Mouse (Mus musculus): ENCODE measurements around the gene Ccdc85c. TPM values are rescaled to one million over a fixed set of nuclear protein-coding genes. Genes with fewer than 3 reads are reported as not detected.

Gene Ccdc85c
- polyA plus RNA-seq, 2 experiments from 2014 or later: 0.25 to 0.42 TPM

DNA sequence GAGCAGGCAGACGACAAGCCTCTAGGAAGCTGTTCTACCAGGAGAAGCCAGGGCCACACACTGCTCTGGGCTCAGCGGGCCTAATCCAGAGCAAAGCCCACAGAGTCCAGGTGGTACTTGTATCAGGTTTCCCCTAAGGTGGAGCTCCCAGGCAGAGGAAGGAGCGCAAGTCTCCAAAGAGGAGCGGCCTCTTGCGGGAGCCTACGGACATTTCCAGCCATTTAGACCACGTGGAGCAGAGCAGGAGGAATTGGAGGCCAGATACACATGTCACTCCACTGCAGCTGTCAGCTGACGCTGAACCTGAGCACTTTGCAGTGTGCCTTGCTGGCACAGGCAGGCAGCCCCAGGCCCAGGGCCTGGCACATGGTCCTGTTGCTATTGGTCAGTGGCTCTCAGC is 60.1 kb downstream of the Ccdc85c start:
- ATAC-seq: no peak

DNA sequence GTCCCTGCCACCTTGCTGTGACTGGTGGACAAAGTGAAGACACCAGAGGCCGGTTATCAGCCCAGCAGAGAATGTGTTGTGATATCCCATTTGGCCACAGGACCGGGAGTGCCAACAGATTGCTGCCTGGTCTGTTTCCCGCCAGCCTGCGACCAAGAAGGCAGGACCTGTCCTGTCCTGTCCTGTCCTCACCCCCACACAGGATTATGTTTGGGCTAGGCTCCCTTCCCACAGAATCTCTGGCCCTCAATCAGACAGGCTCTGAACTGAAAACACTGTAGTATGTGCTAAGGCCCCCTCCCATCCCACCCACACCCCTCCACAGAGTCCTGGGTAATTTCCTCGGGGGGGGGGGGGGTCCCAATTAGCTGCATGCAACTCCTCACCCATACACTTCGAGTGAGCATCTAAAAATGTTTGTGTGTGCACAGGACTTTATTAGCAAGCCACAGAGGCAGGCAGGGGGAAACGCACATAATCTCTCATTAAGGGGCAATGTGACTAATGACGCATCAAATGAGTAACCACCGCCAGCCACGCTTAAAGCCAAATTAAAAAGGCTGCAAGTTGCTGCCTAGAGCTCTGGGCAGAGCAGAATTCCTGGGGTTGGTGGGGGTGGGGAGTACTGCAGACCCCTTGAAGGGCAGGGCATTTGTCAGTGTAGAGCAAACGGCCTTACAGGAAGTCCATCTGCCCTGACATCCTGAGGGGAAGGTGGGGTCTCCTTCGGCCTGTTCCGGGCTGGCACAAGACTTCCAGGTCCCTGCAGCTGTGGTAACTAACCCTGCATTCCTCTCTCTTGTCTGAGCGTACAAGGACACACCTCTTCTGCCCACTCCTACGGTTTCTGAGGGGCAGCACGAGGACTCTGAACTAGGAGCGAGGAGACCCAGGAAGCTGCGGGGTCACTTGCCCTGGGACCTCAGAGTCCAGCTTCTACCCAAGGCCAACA is 61.9 kb downstream of the Ccdc85c start:
- ATAC-seq: no peak

DNA sequence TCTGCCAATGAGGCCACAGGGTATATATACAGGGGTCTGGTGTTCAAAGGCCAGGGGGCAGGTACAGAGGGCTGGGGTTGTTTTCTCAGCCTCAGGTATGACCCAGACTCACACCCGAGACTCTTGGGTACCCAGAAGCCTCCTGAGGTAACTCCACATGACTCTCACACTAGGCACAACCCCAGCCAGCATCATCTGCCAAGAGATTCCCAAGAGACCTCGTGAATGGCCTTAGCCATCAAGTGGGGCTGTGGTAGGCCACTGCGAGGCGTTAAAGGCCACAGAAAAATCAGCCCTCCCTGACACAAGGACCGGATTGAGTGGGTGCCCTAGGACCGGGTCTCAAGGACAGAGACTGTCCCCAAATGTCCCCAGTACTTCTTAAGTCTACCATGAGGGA is 62.7 kb downstream of the Ccdc85c start:
- ATAC-seq: no peak

- ATAC-seq: no peak
Observed at GRCm38 (mm10) chr12:108212071-108212470, 63.2 kb downstream of the Ccdc85c start.

DNA sequence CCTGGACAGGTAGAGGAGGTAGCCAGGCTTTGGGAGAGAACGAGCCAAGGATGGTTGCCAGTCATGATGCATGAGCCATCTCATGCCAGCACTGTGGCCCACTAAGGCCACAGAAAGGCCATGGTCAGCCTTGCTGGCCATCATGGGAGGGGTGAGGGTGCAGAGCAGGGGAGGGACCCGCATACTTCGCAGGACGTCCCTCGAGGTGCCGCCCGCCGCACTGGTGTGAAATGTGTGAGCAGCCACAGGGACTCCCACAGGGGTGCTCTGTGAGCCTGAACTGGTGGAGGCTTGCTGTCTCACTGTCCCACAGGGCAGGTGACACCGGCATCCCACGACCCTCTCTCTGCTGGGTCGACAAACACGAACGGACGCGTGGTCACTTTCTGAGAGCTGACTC is 64.6 kb downstream of the Ccdc85c start:
- ATAC-seq: no peak

- ATAC-seq: peak; percentile 36
Observed at GRCm38 (mm10) chr12:108208726-108209438, 66.3 kb downstream of the Ccdc85c start.

DNA sequence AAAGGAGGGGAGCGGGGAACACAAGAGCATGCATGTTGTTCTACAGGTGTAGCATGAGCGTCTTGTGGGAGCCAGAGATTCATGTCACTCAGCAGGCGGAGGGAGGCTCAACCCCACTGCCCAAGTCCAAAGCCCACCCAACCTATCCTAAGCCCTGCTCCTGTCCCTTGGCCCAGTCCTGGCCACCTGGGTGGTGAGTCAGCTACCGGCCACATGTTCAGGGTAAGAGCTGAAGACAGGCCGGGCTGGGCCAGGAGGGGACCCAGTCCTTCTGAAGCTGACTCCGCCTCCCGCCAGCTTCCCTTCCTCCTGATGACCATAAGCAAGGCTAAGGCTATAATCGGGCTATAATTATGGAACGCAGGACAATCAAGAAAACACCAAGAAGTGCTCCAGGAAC is 67.0 kb downstream of the Ccdc85c start:
- no peak for ATAC-seq

DNA sequence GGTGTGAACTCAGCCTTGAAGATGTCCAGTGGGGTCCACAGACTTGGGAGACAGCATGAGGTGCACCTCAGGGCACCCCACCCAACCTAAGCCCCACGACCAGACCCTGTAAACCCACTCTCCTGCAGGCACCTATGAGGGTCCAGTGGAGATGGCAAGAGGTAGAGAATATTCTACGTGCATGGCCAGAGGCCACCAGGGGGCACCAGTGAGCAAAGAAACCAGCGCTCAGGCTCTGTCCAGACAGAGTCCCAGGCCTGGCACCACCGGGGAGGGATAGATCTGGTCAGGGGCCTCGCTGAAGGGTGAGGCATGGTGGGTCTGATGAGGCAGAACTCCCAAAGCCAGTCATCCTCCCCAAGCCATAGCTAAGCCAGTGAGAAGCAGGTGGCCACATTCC is 68.6 kb downstream of the Ccdc85c start:
- no peak for ATAC-seq

GRCm38 (mm10) chr12:108204978-108205377 is 70.2 kb downstream of the Ccdc85c start:
- peak; percentile 48 for ATAC-seq

DNA sequence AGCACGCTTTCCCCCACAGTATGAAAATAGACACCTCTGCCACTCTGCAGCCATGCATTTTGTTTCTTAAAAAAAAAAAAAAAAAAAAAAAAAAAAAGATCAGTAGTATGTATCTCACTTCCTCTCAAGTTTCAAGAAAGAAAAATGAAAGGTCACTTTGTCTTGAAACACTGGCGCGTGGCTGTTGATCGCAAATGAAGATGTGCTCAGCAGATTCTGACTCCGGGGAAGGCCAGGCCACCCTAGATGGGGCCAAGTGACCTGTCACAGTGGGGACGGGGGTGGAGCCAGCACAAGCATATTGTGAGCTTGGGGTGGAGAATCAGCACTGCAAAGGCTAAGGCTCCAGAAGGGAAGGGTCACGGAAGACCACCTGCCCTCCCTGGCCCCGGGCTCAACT is 71.3 kb downstream of the Ccdc85c start:
- ATAC-seq: peak; percentile 65

DNA sequence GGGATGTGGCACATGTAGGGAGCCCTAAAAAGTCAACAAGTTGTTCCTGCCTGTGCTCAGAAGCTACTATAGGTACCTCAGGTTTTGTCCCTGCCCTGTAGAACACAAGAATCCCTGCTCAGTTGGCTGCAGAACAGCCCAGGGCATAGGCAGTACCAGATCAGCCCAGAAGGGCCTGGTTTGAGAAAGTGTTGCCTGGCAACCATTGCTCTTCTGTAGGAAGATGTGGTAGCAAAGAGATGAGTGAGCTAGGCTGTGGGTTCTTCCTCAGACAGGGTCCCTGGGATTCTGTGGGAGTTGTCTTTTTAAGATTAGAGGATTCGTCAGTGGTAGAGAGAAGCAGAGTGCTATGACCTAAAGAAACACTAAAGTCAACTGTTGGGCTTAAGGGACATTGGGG is 75.1 kb downstream of the Ccdc85c start:
- no peak for ATAC-seq

GRCm38 (mm10) chr12:108198447-108198846 is 76.8 kb downstream of the Ccdc85c start:
- ATAC-seq: no peak

DNA sequence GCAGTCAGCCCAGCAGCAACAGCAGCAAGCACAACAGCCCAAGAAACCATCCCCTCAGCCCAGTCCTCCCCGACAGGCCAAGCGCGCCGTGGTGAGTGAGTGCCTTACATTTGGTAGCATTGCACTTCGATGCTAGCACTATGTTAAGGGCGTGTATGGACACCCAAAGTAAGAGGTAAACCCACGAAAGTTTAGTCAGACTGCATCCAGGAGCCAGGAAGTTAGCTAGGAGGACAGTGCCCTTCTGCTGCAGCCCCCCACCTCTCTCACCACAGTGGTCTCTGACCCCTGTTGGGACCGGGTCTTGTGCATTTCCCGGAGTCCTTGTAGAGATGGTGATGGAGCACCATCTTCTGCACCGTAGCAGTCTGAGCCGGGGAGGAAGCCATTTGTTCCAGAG is 79.5 kb downstream of the Ccdc85c start:
- no peak for ATAC-seq

- no peak for ATAC-seq
Observed at GRCm38 (mm10) chr12:108193878-108194277, 81.3 kb downstream of the Ccdc85c start.

DNA sequence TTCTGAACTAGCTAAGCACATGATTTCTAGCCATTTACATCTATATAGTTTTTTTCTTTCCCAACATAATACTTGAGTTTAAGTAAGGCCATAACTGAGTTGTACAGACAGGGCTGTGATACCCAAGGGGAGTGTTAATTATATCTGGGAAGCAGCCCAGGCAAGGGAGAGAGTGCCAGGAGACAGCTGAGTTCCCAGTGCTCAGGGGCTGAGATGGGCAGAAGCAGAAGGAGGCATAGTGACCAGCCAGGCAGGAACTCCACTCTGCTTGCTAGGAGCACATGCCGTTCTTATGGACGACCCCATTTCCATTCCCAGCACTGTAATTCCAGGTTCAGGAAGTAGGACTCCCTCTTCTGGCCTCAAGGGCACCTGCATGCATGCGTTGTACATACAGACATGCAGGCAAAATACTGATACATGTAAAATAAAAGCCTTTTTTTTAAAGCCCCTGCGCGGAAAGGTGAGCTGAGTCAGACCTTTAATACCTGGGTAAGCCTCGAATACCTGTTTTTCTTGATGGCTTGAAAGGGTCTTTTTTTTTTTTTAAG is 87.6 kb downstream of the Ccdc85c start:
- ATAC-seq: no peak

GRCm38 (mm10) chr12:108181716-108182115 is 93.5 kb downstream of the Ccdc85c start:
- ATAC-seq: no peak

DNA sequence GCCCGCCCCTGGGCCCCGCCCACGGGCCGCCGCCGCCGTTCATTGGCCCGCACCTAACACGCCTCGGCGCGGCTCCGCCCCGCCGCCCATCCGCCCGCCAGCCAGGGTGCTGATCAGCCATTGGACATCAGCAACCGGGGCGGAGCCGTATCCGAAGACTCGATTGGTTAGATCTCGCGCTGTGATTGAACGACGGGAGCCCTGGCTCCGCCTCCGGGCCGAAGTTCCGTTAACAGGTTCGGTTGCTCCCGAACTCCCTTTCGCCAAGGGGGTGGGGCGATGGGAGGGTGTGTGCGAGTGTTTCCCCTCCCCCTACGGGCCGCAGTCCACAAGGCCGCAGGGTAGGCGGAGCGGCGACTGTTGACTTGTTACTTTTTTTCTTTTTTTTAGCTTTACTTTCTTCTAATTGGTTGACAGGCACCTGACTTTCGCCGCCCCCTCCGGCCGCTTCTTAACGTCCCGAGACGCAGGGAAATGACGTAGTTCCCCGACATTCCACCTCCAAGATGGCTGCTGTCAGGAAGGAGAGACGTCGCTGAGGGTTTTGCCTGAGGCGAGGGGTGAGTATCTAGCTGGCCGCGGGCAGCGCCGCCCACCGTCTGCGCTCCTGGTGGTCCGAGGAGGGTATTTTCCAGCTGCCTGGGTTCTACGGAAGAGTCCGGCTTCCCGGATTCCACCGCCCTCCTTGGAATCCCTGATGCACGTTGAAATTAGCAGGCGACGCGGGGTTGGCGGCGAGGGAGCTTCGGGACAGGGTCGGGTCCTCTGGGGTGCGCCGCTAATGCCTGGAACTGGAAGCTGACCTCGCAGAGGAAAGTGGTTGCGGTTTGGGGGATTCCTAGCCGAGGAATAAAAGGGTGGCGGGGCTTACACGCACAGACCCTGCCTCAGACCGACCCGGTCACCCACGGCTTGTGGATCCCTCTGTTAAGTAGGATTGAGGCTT is 95.6 kb downstream of the Ccdc85c start, which contains the start of gene Ccnk:
Ccnk (plus strand) TSS at position 259 of the 946 bp plus-strand sequence.
- peak; percentile 87 for ATAC-seq

- ATAC-seq: no peak
Observed at GRCm38 (mm10) chr12:108179246-108179320, 96.1 kb downstream of the Ccdc85c start, which contains the start of gene Setd3. Gene Setd3, minus strand, starts transcription at chr12:108179314.

GRCm38 (mm10) chr12:108178331-108179245 is 96.6 kb downstream of the Ccdc85c start:
- peak; percentile 29 for ATAC-seq

DNA sequence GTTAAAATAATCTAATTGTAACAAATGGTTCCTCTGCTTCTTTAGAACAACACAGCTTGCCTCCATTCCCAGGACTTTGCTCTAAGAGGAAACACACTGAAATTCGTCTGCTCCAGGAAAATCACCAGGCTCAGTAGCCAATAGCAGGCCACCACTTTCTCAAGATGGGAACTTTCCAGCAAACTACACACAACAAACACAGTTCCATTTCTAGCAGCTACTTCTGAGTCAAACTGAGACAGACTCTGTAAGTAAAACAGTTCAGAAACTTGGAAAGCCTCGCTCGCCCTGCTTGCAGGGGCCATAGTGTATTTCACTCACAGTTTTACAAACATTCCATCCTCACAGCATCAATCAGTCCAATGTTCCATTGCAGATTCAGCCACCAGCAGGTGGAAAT is 98.9 kb downstream of the Ccdc85c start:
- no peak for ATAC-seq

DNA sequence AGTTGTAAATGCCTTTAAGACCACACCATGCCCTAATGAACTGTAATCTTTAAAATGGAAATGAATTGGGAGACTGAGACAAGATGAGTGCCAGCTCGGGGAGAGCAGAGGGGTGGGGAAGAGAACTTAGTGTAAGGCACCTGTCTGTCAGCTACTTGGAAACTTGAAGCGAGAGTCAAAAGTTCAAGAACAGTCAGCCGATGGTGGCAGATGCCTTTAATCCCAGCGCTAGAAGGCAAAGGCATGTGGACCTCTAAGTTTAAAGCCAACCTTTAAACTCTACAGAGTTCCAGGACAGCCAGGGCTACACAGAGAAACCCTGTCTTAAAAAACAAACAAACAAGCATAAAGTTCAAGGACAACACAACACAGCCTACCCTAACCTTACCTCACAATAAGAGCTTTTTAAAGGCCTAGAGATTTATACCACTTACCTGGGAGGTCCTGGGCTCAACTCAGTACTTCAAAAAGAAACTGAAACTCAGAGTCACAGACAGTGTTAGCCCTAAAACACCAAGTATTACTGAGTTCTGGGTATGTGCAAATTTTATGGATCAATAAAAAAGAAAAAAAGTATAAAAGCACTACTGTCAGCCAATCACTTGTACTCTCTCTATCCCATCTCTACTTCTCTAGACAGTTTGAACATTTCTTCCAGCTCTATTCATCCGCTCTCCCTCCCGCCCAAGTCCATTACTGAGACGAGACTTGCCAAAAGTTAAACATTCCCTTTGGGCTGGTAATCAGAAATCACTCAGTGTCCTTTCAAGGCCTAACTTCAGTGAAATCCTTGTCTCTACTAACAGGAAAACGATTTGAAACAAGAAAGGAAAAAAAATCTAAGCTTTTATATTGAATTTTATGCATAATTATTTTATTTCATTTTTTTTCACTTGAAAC is 100.4 kb downstream of the Ccdc85c start:
- ATAC-seq: no peak

Data from activated CD4-positive, CD25-positive, alpha-beta regulatory T cell, adult 4 months (primary cell).